Mouse (Mus musculus) hindbrain, embryonic 10.5 days (tissue): Measurements from ENCODE around the gene Hamp2. TPM values are rescaled to one million over a fixed set of nuclear protein-coding genes. Genes with fewer than 3 reads are reported as not detected.
"Not testable (repeated sequence)": the region's sequence is repeated elsewhere in the genome, so short reads cannot be mapped to it uniquely, and the experiment has no call there.

Experiments
- DNase-seq: peaks from one replicate; pipeline ENCODE4 v3.0.0-alpha.2; 2017; ENCODE audit warnings: low spot score
- H3K27ac ChIP-seq: fragments of 300-500 bp; sonication (generic); 2 replicates; pipeline ENCODE4 v1.5.1; 2016; ENCODE audit warnings: mild to moderate bottlenecking, moderate library complexity
- H3K27me3 ChIP-seq: fragments of 300-500 bp; sonication (generic); 2 replicates; pipeline ENCODE4 v1.6.1; 2016; ENCODE audit warnings: mild to moderate bottlenecking; ENCODE audit not compliant: poor library complexity, insufficient read depth, severe bottlenecking
- H3K36me3 ChIP-seq: fragments of 300-500 bp; sonication (generic); 2 replicates; pipeline ENCODE4 v1.6.1; 2016; ENCODE audit warnings: mild to moderate bottlenecking, moderate library complexity
- H3K4me1 ChIP-seq: fragments of 300-500 bp; sonication (generic); replicated peaks from 2 replicates; pipeline ENCODE4 v1.6.1; 2016; ENCODE audit warnings: mild to moderate bottlenecking
- H3K4me3 ChIP-seq: fragments of 300-500 bp; sonication (generic); 2 replicates; pipeline ENCODE4 v1.5.1; 2016; ENCODE audit warnings: mild to moderate bottlenecking, moderate library complexity
- H3K9me3 ChIP-seq: fragments of 300-500 bp; sonication (generic); 2 replicates; pipeline ENCODE4 v1.6.1; 2016; ENCODE audit warnings: mild to moderate bottlenecking, moderate library complexity
- WGBS: fragments of 180-500 bp; shearing (Covaris S2); methylation state at CpG from one replicate; pipeline ENCODE4 v1.1.7; 2016; 5-methylcytosine and 5-hydroxymethylcytosine counted together
- polyA plus RNA-seq: library from polyadenylated mRNA; unstranded; fragments of >200 nt; fragmentation: Nextera tagmentation; extraction: Ambion mirVana; gene quantifications from 2 replicates; pipeline ENCODE4 v1.2.1, GENCODE M21; 2016

Hamp2 gene
- polyA plus RNA-seq, 1 experiment from 2014 or later, result not detected

- H3K9me3 ChIP-seq, result no peaks in the 10 kb centered on the region
- peaks cover 46% of the 10 kb centered on the region for H3K36me3 ChIP-seq
- no peak overlapping the region for H3K27ac ChIP-seq
- WGBS, result 96% methylated on average over 7 of the region's 7 CpGs
- no peaks in the 10 kb centered on the region for H3K4me1 ChIP-seq
- H3K4me3 ChIP-seq, result no peak overlapping the region
- DNase-seq, result no peak
- no peaks in the 10 kb centered on the region for H3K27me3 ChIP-seq
Measured at GRCm38 (mm10) chr7:30945876-30946275, 21.4 kb upstream of the Hamp2 start.

GRCm38 (mm10) chr7:30945466-30945865, 21.0 kb upstream of the Hamp2 start:
- not testable (repeated sequence) for H3K9me3 ChIP-seq, H3K4me1 ChIP-seq, H3K4me3 ChIP-seq, H3K27me3 ChIP-seq, H3K27ac ChIP-seq, DNase-seq
- peaks cover 42% of the 10 kb centered on the region for H3K36me3 ChIP-seq
- 94% methylated on average over 7 of the region's 7 CpGs for WGBS

- 76% methylated on average over 2 of the region's 2 CpGs for WGBS
- not testable (repeated sequence) for H3K4me1 ChIP-seq
Measured at GRCm38 (mm10) chr7:30944706-30945105, 20.2 kb upstream of the Hamp2 start.

GRCm38 (mm10) chr7:30943909-30944635, 19.6 kb upstream of the Hamp2 start, which contains the start of gene Hamp:
Hamp (minus strand) TSS chr7:30944032.
- 71% methylated on average over 9 of the region's 9 CpGs for WGBS
- no peak within 1 kb of the TSS for H3K4me3 ChIP-seq
- no peaks in the 10 kb centered on the region for H3K4me1 ChIP-seq
- DNase-seq, result no peak
- no peaks in the 10 kb centered on the region for H3K27me3 ChIP-seq
- H3K27ac ChIP-seq, result no peak within 1 kb of the TSS
- H3K36me3 ChIP-seq, result peaks cover 29% of the 10 kb centered on the region
- no peaks in the 10 kb centered on the region for H3K9me3 ChIP-seq

More at GRCm38 (mm10) chr7:30944706-30945105, 20.2 kb upstream of the Hamp2 start:
- not testable (repeated sequence) for H3K27me3 ChIP-seq, H3K27ac ChIP-seq, H3K4me3 ChIP-seq, DNase-seq, H3K9me3 ChIP-seq
- H3K36me3 ChIP-seq, result peaks cover 34% of the 10 kb centered on the region

- H3K4me1 ChIP-seq, H3K27ac ChIP-seq, H3K27me3 ChIP-seq, H3K4me3 ChIP-seq, DNase-seq, H3K9me3 ChIP-seq: not testable (repeated sequence)
- H3K36me3 ChIP-seq, result peaks cover 17% of the 10 kb centered on the region
- 61% methylated on average over 3 of the region's 3 CpGs for WGBS
Measured at GRCm38 (mm10) chr7:30942365-30942764, 17.9 kb upstream of the Hamp2 start.

GRCm38 (mm10) chr7:30940070-30940469, 15.6 kb upstream of the Hamp2 start:
- not testable (repeated sequence) for DNase-seq, H3K27me3 ChIP-seq, H3K4me1 ChIP-seq, H3K4me3 ChIP-seq, H3K9me3 ChIP-seq, H3K36me3 ChIP-seq, H3K27ac ChIP-seq
- 88% methylated on average over 1 of the region's 1 CpGs for WGBS

- not testable (repeated sequence) for H3K4me3 ChIP-seq, H3K9me3 ChIP-seq, H3K36me3 ChIP-seq, DNase-seq, H3K27me3 ChIP-seq, H3K27ac ChIP-seq, H3K4me1 ChIP-seq
- 77% methylated on average over 6 of the region's 6 CpGs for WGBS
Measured at GRCm38 (mm10) chr7:30935422-30936099, 11.1 kb upstream of the Hamp2 start.

- Histone ChIP-seq H3K27me3 (no peaks in the 10 kb centered on the region), H3K9me3 (no peaks in the 10 kb centered on the region), H3K27ac (no peak overlapping the region), H3K4me3 (no peak overlapping the region), H3K36me3 (no peaks in the 10 kb centered on the region), H3K4me1 (no peaks in the 10 kb centered on the region)
- DNase-seq, result no peak
- 79% methylated on average over 3 of the region's 3 CpGs for WGBS
Measured at GRCm38 (mm10) chr7:30924071-30924470, 410 bp downstream of the Hamp2 start.

- not testable (repeated sequence) for H3K9me3 ChIP-seq, H3K36me3 ChIP-seq, H3K4me1 ChIP-seq, H3K27me3 ChIP-seq, H3K4me3 ChIP-seq, H3K27ac ChIP-seq, DNase-seq
- WGBS, result 54% methylated on average over 3 of the region's 3 CpGs
Measured at GRCm38 (mm10) chr7:30922490-30922889, 2.0 kb downstream of the Hamp2 start.

GRCm38 (mm10) chr7:30920217-30920616, 4.3 kb downstream of the Hamp2 start:
- no peaks in the 10 kb centered on the region for H3K9me3 ChIP-seq
- DNase-seq, result no peak
- no peak overlapping the region for H3K4me3 ChIP-seq
- no peaks in the 10 kb centered on the region for H3K36me3 ChIP-seq
- H3K27me3 ChIP-seq, result no peaks in the 10 kb centered on the region; the same call in 1 of the 2 replicates
- 67% methylated on average over 3 of the region's 3 CpGs for WGBS
- no peak overlapping the region for H3K27ac ChIP-seq
- H3K4me1 ChIP-seq, result peaks cover 7% of the 10 kb centered on the region

- WGBS, result 57% methylated on average over 4 of the region's 4 CpGs
- no peaks in the 10 kb centered on the region; the same call in 1 of the 2 replicates for H3K27me3 ChIP-seq
- no peaks in the 10 kb centered on the region for H3K9me3 ChIP-seq
- no peak overlapping the region for H3K4me3 ChIP-seq
- peaks cover 7% of the 10 kb centered on the region for H3K4me1 ChIP-seq
- H3K27ac ChIP-seq, result no peak overlapping the region
- DNase-seq, result no peak
- H3K36me3 ChIP-seq, result no peaks in the 10 kb centered on the region
Measured at GRCm38 (mm10) chr7:30917219-30917618, 7.3 kb downstream of the Hamp2 start.

GRCm38 (mm10) chr7:30916713-30917112, 7.8 kb downstream of the Hamp2 start:
- DNase-seq, result no peak
- H3K27ac ChIP-seq, result no peak overlapping the region
- WGBS, result 32% methylated on average over 6 of the region's 6 CpGs
- no peaks in the 10 kb centered on the region for H3K9me3 ChIP-seq
- H3K36me3 ChIP-seq, result no peaks in the 10 kb centered on the region
- no peak overlapping the region for H3K4me3 ChIP-seq
- H3K27me3 ChIP-seq, result no peaks in the 10 kb centered on the region; the same call in 1 of the 2 replicates
- peaks cover 7% of the 10 kb centered on the region for H3K4me1 ChIP-seq

- Histone ChIP-seq H3K4me1 (peaks cover 7% of the 10 kb centered on the region), H3K27me3 (no peaks in the 10 kb centered on the region; the same call in 1 of the 2 replicates), H3K9me3 (no peaks in the 10 kb centered on the region), H3K27ac (no peak within 1 kb of the TSS), H3K4me3 (no peak within 1 kb of the TSS), H3K36me3 (no peaks in the 10 kb centered on the region)
- DNase-seq, result no peak
- 77% methylated on average over 8 of the region's 8 CpGs for WGBS
Measured at GRCm38 (mm10) chr7:30914732-30915131, 9.7 kb downstream of the Hamp2 start, which contains the start of gene Mag. Mag (minus strand) TSS chr7:30914873.
